Mouse (Mus musculus) lung, adult 18-20 months (tissue): Measurements from ENCODE around the gene Syndig1l.

ENCODE experiments used
- DNase-seq, 2 experiments: peaks; one replicate each; pipeline ENCODE4 v3.0.0; 2022; ENCODE audit warnings: mixed read lengths in 2 of 2

Syndig1l gene

DNA sequence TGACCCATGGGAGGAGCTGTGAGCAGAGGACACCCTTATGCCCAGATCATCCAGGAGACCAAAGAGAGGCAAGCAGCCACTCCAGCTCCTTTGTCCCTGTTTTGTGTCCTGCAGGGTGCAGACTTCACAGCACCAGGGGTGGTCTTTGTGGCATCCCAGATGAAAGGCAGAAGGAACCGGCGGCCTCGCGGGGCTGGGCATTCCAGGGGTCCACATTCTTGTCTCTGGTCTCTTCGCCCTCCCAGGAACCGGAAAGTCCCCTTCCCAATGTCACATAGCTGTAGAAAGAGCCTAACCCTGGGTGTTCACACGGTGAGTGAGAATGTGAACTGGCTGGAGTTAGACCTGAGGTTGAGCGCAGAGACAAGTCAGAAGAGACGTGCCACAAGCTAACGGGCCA, 27.0 kb downstream of the Syndig1l start:
- DNase-seq, result no peak

DNA sequence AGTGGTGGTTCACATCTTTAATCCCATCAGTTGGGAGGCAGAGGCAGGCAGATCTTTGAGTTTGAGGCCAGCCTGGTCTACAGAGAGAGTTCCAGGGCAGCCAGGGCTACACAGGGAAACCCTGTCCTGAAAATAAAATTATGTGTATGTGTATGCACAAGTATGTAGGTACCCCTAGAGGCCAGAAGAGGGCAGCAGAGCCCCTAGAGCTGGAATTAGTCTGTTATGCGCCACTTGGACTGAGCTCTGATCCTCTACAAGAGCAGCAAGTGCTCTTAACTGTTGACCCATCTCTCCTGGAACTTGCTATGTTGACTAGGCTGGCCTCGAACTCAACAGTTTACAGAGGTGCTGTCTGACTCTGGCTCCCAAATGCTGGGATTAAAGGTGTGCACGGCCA, 28.1 kb downstream of the Syndig1l start:
- peak in 1 of 2 experiments; percentile 8 for DNase-seq

DNA sequence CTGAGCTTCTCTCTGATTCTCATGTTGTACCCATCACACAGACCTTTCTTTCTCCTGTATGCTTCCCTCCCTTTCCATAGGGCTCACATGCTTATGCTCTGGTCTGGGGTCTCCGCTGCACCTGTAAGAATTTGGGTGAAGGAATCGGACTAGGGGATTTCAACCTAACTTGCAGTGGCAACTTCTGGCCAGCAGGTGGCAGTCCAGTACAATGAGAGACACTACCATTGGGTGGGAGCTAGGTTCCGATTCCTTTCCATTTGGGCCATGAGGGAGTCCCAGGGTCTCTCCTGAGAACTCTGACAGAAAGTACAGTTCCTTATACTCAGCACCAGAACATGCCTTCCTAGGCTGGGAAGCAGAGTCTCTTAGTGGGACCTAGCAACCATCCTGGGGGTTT, 44.7 kb downstream of the Syndig1l start:
- peak; percentile 19 to 38 for DNase-seq

DNA sequence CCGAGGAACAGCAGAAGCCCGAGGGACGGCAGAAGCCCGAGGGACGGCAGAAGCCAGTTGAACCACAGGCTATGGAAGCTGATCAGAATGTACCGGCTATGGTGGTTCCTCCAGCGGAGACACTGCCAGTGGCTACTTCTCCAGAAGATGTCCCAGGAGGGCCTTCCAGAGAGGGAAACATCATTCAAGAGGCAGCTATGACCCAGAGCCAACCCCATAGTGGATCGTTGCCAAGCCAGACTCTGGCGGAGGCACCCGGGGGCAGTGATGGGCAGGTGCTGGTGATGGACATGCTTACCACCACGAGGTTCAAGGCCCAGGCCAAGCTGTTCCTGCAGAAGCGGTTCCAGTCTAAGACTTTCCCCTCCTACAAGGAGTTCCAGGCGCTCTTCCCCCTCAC, 48.4 kb downstream of the Syndig1l start:
- DNase-seq, result no peak

DNA sequence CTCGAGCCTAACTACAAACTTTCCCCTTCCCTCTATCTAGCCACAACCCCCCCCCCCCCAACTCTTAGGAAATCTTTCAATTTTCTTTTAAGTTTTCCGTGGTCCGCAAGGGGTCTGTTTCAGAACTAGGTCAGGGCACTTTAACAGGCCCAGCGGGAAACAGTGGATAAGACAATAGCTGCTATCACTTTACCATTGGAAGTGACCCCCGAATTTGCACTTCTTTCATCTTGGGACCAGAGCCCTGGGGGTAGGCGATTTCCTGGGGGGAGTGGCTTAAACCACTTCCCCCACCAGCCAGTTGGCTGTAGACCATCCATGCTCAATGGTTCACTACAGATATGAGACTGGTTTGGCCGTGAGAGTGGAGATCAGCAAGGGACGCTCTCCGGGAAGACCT, 58.0 kb downstream of the Syndig1l start, which contains the start of gene Vrtn:
Gene Vrtn, plus strand, starts transcription at position 366 of the 400 bp plus-strand sequence.
- no peak for DNase-seq

DNA sequence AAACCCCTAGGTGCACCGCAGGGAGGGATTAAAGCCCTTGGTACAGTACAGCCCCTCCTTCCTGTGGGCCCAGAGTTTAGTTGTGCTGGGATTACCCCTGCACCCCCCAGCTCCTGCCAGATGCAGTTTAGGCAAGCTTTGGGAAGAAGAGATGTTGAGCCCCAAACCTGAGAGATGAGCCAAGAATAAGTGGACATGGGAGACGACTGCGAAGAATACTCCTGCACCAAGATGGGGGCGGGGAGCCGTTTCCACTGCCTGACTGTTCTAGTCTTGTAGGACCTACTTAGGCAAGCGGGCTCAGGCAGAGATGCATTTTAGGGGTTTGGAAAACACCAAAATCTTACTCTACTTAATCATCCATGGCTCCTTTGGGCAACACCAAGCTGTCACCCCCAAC, 58.4 kb downstream of the Syndig1l start:
- DNase-seq, result no peak

DNA sequence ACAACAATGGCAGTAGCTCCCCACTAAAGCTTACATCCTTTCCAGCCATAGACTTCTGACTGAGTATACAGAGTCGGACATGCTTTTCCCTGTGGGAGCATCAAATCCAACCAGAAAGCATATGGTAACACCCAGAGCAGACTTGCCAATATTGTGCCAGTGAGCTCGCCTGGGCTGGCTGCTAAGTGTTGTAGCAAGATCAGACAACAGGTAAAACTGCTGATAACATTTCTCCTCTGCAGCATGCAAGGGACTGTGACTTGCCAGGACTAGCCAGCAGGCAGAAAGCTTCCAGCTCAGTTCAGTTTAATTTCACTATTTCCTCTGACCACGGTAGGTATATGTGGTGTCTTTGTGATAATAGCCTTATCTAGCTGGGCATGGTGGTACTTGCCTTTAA, 66.8 kb downstream of the Syndig1l start:
- DNase-seq, result no peak
